Mouse (Mus musculus) right cerebral cortex, adult 2 months (tissue): ENCODE results near the gene Tbc1d4.

ENCODE experiments used
- DNase-seq, 2 experiments: peaks; one replicate each; pipeline ENCODE4 v3.0.0; 2021 to 2022; ENCODE audit warnings: low spot score in 2 of 2

Tbc1d4 gene

GRCm38 (mm10) chr14:101608519-101609368, at the start of gene Tbc1d4:
Tbc1d4 (minus strand) TSS chr14:101609191.
- peak; percentile 61 to 66 for DNase-seq

- no peak for DNase-seq
These were observed 47.3 kb upstream of the Tbc1d4 start for GRCm38 (mm10) chr14:101656307-101656706.

GRCm38 (mm10) chr14:101654526-101654909, 45.5 kb upstream of the Tbc1d4 start:
- no peak for DNase-seq

- peak; percentile 99 to 100 for DNase-seq
These were observed 44.9 kb upstream of the Tbc1d4 start, which contains the start of gene Uchl3 for GRCm38 (mm10) chr14:101653581-101654525. Uchl3 (plus strand) TSS chr14:101653967.

- DNase-seq: no peak
These were observed 43.6 kb upstream of the Tbc1d4 start for GRCm38 (mm10) chr14:101652571-101652970.

- no peak for DNase-seq
These were observed 41.6 kb upstream of the Tbc1d4 start for GRCm38 (mm10) chr14:101650551-101650950.

- no peak for DNase-seq
These were observed 36.0 kb upstream of the Tbc1d4 start for GRCm38 (mm10) chr14:101644948-101645347.

- peak; percentile 92 to 94 for DNase-seq
These were observed 31.3 kb upstream of the Tbc1d4 start, which contains the start of gene Commd6 for GRCm38 (mm10) chr14:101640153-101640843. Commd6 (minus strand) TSS chr14:101640686.

GRCm38 (mm10) chr14:101637381-101637780, 28.4 kb upstream of the Tbc1d4 start:
- DNase-seq: no peak

- DNase-seq: no peak
These were observed 26.8 kb upstream of the Tbc1d4 start for GRCm38 (mm10) chr14:101635765-101636164.

- DNase-seq: no peak
These were observed 21.6 kb upstream of the Tbc1d4 start for GRCm38 (mm10) chr14:101630548-101630947.

- no peak for DNase-seq
These were observed 8.7 kb upstream of the Tbc1d4 start for GRCm38 (mm10) chr14:101617680-101618079.

GRCm38 (mm10) chr14:101616178-101616577, 7.2 kb upstream of the Tbc1d4 start:
- DNase-seq: no peak

- DNase-seq: no peak
These were observed 4.2 kb upstream of the Tbc1d4 start for GRCm38 (mm10) chr14:101613206-101613605.

- no peak for DNase-seq
These were observed 1.7 kb upstream of the Tbc1d4 start for GRCm38 (mm10) chr14:101610701-101611100.

GRCm38 (mm10) chr14:101607631-101608518, 1.1 kb downstream of the Tbc1d4 start:
- DNase-seq: peak; percentile 20 to 43

- DNase-seq: no peak
These were observed 3.1 kb downstream of the Tbc1d4 start for GRCm38 (mm10) chr14:101605843-101606242.

GRCm38 (mm10) chr14:101602851-101603250, 6.1 kb downstream of the Tbc1d4 start:
- no peak for DNase-seq

- no peak for DNase-seq
These were observed 11.8 kb downstream of the Tbc1d4 start for GRCm38 (mm10) chr14:101597096-101597715.

- DNase-seq: no peak
These were observed 12.3 kb downstream of the Tbc1d4 start for GRCm38 (mm10) chr14:101596691-101597090.
